Mouse (Mus musculus): ENCODE measurements around the gene Nog. TPM values are rescaled to one million over a fixed set of nuclear protein-coding genes. Genes with fewer than 3 reads are reported as not detected.

Nog gene
- polyA plus RNA-seq, 1 experiment from 2014 or later = 6.3 TPM

DNA sequence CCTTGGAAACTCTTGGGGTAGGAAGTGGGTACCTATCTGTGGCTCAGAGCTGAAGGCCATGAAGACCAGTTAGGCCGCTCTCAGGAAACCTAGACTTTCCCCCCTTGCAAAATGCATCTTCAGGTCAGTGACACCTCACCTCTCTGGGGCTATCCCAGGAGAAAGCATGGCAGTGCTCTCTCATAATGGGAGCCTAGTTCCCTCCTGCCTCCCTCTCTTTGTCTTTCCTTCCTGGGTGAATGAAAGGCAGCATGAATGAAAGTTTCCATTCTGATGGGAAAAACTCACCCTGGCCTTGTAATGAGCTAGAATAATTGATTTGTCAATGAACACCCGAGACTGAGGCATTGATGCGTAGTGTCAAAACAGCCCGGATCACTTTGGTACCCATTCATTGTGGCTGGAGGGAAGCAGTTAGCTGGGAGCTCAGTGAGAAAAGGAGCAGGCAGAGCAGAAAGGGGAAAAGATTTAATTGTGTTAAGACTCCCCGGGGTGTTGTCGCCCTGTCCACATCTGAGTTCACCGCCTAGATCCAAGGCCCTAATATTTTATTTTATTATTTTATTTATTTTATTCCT lies 42.7 kb downstream of the Nog start:
- Histone ChIP-seq H3K27me3 (no peaks in the 10 kb centered on the region), H3K4me2 (no peak overlapping the region), H3K4me3 (no peak overlapping the region), H3K36me3 (no peaks in the 10 kb centered on the region), H3K4me1 (peaks cover 16% of the 10 kb centered on the region), H3K9me3 (no peaks in the 10 kb centered on the region), H3K9ac (no peak overlapping the region), H3K27ac (no peak overlapping the region)
- 68% methylated on average over 7 of the region's 7 CpGs for WGBS
- no peak for ATAC-seq (ENCODE audit: insufficient number of reproducible peaks, insufficient read depth, low FRiP score, low TSS enrichment, low read depth)

- 35% methylated on average over 2 of the region's 2 CpGs for WGBS
- H3K4me1 ChIP-seq = 0 out of 2 replicates have a peak, but pooled peaks cover 7% of the 10 kb centered on the region
- no peaks in the 10 kb centered on the region for H3K9me3 ChIP-seq
- H3K27ac ChIP-seq = no peak overlapping the region
- no peak overlapping the region for H3K4me3 ChIP-seq
- no peaks in the 10 kb centered on the region for H3K36me3 ChIP-seq
- ATAC-seq (ENCODE audit: insufficient number of reproducible peaks, insufficient read depth, low FRiP score, low TSS enrichment, low read depth) = no peak
- H3K4me2 ChIP-seq = no peak overlapping the region
- no peaks in the 10 kb centered on the region for H3K27me3 ChIP-seq
- H3K9ac ChIP-seq = no peak overlapping the region
These were observed 44.2 kb downstream of the Nog start for GRCm38 (mm10) chr11:89257893-89258292.

- Histone ChIP-seq H3K4me2 (no peak overlapping the region), H3K9me3 (no peaks in the 10 kb centered on the region), H3K9ac (no peak overlapping the region), H3K27ac (no peak overlapping the region), H3K4me3 (no peak overlapping the region), H3K36me3 (no peaks in the 10 kb centered on the region), H3K4me1 (0 out of 2 replicates have a peak, but pooled peaks cover 7% of the 10 kb centered on the region), H3K27me3 (no peaks in the 10 kb centered on the region)
- WGBS = 79% methylated on average over 13 of the region's 13 CpGs
- ATAC-seq (ENCODE audit: insufficient number of reproducible peaks, insufficient read depth, low FRiP score, low TSS enrichment, low read depth) = no peak
These were observed 48.2 kb downstream of the Nog start for GRCm38 (mm10) chr11:89253973-89254372.

Other genes with a start within 250 kb of the Nog start
- gene Dgke, start 235.5 kb downstream of the Nog start, polyA plus RNA-seq (2015; fragmentation: Nextera tagmentation; extraction: Ambion mirVana) = 4.8 and 5.1 TPM in 2 replicates
- 1.7 and 2.0 TPM in 2 replicates for gene Gm525, start 228.5 kb downstream of the Nog start, polyA plus RNA-seq (2015; fragmentation: Nextera tagmentation; extraction: Ambion mirVana)

Data from embryonic facial prominence, embryonic 13.5 days (tissue).